Mouse (Mus musculus): ENCODE measurements at regions not wholly inside any gene's neighbourhood (a gene's known extent, or its start where the extent isn't known, plus 50 kb on each side); places are given as distances from the start of the nearest gene placed in this dataset.

- no peak for DNase-seq (ENCODE audit: extremely low spot score in 1 of 2, low spot score in 1 of 2)
Measured at GRCm38 (mm10) chr1:130309746-130310145, 113.1 kb downstream of the Cd55b start.

DNA sequence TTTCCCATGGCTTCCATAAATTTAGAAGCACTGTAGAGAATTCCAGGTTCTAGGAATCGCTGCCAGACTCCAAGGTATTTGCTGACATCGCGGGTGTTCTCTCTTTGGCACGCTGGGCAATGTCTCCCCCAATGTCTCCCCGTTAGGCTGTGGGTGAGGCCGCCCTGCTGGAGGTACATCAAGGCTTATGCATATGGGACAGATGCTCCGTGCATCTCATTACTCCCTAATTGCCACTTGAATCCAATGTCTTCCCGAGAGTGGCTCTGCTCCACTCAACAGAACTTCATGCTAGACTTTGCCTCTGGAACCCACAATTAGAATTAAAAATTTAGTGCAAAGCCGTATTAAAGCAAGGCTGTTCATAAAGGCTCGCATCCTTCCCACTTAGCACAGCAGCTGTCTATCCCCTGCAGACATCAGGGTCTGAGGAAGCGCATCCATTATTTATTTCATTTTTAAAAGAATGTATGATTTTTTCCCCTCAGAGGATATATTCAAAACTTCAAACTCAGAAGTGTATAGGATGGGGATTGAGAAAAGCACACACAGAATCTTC, 120.9 kb downstream of the Cd55b start:
- no peak for DNase-seq (ENCODE audit: extremely low spot score in 1 of 2, low spot score in 1 of 2)

DNA sequence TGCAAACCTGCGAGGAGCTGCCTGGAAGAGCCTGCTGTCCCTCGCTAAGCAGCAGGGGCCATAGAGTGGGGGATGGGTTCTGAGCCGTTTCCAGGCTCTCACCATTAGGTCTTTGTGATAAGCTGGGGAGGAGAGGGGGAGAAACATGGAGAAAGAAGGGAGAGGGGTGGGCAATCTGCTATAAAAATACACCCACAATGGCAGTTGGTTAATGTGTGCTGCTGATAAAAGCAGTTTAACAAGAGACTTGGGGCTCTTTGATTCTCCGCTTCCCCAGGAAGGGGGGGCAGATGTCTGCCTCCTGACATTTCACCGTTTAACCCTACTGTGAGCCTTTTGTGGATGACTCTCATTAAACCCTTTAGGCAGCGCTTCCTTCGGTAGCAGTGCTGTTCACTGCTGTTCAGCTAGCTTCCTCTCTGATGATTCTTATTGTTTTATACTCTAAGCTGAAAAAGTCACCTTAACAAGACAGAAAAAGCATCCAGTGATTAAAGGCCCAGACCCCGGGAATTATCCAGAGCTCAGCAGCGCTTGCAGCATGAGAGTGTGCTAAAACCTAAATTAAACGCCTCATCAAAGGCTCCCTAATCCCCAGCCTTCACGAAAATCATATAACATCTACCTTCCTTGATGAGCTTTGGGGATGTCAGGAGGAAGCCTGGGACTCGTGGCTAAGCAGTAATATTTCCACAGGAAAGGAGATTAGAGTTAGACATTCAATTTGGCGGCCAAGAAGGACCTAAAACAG, 122.6 kb downstream of the Cd55b start:
- DNase-seq (ENCODE audit: extremely low spot score in 1 of 2, low spot score in 1 of 2) = no peak

- DNase-seq (ENCODE audit: extremely low spot score in 1 of 2, low spot score in 1 of 2) = no peak
Measured at GRCm38 (mm10) chr1:130299641-130300040, 123.2 kb downstream of the Cd55b start.

DNA sequence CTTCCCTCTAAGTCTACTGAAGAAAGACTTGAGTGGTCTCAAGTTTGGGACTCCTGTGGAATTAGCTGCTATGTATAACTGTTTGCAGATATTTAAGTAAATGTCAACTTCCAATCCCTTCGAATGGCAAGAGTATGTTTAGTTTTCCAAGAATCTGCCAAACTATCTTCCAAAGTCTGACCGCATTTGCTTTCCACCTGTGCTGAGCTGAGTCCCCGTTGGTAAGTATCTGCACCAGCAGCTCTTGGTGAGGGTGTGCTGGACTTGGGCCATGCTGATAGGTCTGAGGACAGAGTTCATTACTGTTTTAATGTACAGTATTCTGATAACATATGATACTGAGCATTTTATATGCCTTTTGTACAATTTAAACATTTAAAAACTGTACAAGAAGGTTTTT, 123.7 kb downstream of the Cd55b start:
- DNase-seq (ENCODE audit: extremely low spot score in 1 of 2, low spot score in 1 of 2) = no peak

DNA sequence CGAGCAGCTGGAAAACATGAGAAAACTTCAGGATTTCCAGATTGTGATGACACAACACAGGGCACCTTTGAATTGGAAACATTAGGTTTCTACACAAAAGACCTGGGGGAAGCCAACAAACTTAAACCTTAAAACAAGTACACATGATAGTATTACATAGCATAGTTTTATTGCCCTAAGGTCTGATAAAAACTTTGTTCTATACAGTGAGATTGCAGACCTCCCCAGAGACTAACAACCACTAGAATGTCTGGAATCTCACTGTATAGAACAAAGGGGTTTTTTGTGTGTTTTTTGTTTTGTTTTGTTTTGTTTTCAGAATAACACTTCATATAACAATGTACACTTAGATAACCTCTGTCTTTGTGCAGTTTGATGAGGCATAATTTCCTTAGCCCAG, 124.2 kb downstream of the Cd55b start:
- DNase-seq (ENCODE audit: extremely low spot score in 1 of 2, low spot score in 1 of 2) = no peak

DNA sequence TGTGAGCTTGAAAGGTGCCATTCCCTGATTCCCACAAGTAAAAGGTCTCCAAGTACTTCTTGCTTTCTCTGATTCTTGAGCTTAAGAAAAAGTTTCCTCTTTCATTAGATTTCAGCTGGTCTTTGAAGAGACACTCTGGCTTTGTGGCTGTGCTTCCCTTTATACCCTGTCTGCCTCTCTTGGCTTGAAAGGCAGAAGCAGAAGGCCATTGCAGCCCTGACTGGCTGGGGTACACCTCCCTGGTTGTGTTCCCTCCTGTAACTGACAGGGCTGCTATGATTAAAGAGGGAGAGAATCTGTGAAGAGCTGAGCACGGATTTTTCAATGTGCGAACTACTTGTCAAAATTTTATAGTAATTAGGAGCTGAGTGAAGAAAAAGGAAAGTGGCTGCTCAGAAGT, 125.3 kb downstream of the Cd55b start:
- no peak for DNase-seq (ENCODE audit: extremely low spot score in 1 of 2, low spot score in 1 of 2)

- peak in 1 of 2 experiments; percentile 8 for DNase-seq (ENCODE audit: extremely low spot score in 1 of 2, low spot score in 1 of 2)
Measured at GRCm38 (mm10) chr1:130285882-130286281, 136.9 kb downstream of the Cd55b start.

DNA sequence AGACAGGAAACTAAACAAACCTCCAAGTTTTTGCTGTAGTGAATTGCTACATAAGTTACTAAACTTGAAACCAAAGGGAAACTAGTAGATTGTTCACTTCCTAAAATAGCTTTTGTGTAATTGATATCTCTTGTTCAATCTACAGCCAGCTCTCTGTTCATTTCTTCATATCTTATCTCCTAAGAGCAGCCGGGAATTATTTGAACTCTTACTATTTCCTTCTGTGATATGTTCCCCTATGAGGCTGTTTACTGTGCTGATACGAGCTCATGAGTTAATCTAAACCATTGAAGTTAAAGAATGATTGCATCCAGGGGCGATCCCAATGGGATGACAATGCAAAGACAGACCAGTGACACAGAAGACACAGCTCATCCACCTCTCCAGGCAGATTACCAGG, 140.7 kb downstream of the Cd55b start:
- DNase-seq (ENCODE audit: extremely low spot score in 1 of 2, low spot score in 1 of 2) = no peak

- no peak for DNase-seq (ENCODE audit: extremely low spot score in 1 of 2, low spot score in 1 of 2)
Measured at GRCm38 (mm10) chr1:130279180-130279579, 143.6 kb downstream of the Cd55b start.

DNA sequence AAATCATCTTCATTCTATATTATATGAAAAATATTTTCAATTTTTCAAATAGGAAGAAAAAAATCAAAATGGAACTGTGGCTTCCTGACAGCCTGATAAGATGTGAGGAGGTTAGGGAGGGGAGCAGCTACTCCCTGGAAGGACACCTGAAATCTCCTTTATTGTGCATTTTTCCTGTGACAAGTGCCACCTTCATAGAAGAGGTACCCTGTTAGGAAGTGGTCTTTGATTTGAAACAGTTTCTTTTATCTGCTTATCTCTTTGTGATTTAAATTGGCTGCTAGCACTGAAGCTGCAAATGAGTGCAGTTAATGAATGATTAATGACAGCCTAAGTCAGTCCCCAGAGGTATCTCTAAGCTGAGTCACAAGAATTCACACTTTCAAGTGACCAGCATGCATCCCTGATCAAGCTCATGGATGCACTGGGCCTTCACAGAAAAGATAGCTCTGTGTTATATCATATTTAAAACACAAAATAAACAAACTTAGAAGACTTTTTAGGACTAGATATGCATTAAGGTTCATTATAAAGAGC, 144.7 kb downstream of the Cd55b start:
- no peak for DNase-seq (ENCODE audit: extremely low spot score in 1 of 2, low spot score in 1 of 2)

GRCm38 (mm10) chr1:130276885-130277284, 145.9 kb downstream of the Cd55b start:
- no peak for DNase-seq (ENCODE audit: extremely low spot score in 1 of 2, low spot score in 1 of 2)

- no peak for DNase-seq (ENCODE audit: extremely low spot score in 1 of 2, low spot score in 1 of 2)
Measured at GRCm38 (mm10) chr1:130276005-130276404, 146.8 kb downstream of the Cd55b start.

GRCm38 (mm10) chr1:130274470-130274869, 148.3 kb downstream of the Cd55b start:
- DNase-seq (ENCODE audit: extremely low spot score in 1 of 2, low spot score in 1 of 2) = no peak

DNA sequence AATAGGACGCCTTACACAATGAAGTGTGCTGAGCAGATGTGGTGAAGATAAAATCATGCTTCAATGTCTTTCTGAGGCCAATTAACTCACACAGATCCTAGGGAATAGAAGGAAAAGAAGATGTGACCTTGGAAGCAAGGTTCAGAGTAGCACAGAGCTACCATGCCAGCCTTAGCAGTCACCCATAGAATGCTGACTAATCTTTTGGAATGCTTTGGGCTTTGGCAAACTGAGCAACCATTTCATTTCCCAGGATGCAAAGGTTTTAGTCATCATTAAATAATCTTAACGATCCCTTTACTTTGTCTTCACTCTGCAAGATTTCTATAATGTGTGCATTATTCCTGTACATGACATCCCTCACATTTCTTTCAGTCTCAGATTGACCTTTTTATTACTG, 152.4 kb downstream of the Cd55b start:
- DNase-seq (ENCODE audit: extremely low spot score in 1 of 2, low spot score in 1 of 2) = no peak

Measured in layer of hippocampus, postnatal 25 days (tissue).